Mouse (Mus musculus) kidney, postnatal 10 days (tissue): ENCODE data around the gene Bfsp2.

Experiments used
- DNase-seq: peaks from one replicate; pipeline ENCODE4 v3.0.0; 2021; ENCODE audit warnings: mixed read lengths

Bfsp2 gene

DNA sequence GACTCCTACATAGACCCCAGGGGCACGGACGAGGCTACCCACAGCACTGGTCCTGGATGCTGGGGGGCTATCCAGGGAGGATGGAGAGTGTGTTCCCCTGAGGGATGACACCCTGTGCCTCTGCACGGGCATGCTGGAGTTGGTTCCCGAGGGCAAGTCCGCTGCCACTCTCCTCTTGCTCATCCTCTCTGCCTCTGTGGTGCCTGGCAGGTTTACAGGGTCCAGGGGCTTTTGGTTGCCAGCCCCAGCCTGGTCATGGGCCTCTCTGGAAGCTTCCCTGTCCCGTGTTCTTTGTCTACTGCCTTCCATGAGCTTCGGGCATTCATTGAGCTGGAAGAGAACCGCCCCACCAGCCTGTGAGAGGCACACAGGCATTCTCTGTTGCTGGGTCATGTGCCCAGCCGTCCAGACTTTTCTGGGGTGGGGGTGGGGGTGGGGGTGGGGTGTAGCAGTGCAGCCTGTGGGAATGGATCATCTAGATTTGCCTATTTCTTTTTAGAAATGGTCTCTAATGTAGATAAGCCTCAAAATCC is at the start of gene Bfsp2:
Gene Bfsp2 (minus strand): TSS at position 377 of the 533 bp plus-strand sequence.
- no peak for DNase-seq

DNA sequence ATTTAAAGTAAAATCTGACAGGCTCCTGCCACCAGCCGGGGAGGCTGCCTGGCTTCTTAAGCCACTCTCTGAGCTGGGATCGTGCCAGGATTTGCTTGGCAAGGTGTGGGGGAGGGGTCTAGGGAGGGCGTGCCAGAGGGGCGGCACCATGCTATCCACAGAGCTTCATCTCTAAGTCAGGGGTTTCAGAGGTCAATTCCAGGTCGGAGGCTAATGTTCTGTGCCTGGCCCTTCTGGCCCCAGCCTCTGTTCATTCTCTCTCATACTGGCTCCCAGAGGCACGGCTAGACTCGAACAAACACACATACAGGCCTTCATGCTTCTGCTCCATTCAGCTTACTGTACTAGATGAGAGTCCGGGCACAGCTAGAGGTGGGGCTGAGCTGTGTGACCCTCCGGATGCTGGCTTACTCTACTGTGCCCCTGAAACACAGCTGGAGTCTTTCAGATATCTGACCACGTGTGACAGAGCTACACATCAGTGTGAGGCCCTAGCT is 44.9 kb upstream of the Bfsp2 start:
- peak; percentile 31 for DNase-seq

DNA sequence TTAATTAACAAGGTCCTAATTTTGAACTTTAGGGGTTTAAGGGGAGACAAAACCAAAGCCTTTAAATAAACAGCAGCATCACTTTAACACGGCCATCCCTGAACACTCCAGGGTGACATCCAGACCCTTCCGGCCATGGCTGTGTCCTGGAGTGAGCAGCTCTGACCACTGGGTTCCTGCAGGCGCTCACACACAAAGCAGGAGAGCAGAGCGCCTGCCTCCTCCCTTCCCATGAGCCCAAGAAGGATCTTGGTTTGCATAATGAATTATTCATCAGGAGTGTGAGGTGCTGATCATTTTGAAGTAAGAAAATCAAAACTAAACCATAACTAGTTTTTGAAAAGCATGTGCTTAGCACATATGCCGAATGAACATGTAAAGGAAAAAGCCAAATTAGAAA is 44.4 kb upstream of the Bfsp2 start:
- peak; percentile 14 for DNase-seq

DNA sequence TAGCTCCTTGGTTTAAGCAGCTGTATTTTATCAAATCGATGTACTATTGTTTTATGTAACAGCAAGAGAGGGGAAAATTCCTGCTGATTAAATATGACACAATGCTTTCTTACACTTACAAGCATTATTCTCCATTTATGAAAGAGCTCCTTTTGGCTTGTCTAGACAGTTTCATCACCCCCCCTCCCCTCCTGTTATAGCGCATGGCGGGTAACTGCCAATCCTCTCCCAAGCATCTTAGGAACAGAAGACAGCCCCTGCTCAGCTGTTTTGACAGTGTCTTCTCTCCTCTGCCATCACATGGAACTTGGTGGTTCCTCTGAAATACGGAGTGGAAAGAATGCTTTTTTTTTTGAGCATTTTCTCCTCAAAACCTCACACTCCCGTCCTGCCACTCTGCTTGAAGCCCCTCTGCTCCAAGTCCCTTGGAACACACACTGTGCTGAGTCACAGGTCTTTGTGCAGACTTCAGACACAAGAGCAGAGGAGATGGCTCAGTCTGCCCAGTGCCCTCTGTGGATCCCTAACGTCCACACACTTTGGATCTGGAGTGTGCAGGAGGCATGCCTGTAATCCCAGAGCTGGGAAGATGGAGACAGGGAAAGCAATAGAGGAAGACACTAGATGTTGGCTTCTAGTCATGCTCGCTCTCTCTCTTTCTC is 43.7 kb upstream of the Bfsp2 start:
- DNase-seq, result no peak

DNA sequence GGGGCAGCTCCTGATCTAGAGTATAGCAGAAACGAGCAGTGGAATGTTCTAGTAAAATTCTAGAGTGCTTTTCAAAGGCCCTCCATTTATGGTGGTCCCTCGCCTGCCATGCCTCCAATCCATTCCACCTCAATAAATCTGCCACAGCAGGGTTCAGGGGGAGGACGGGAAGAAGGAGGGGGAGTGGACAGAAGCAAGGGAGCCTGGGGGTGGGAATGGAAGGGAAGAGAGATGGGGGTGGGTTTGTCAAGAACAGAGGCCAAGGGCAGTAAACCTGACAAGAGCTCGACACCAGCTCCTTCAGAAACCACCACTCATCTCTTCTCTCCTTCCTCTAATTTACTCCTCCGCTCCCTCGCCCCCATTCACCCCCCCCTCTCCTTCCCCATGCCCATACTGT is 42.8 kb upstream of the Bfsp2 start:
- DNase-seq, result peak; percentile 15

DNA sequence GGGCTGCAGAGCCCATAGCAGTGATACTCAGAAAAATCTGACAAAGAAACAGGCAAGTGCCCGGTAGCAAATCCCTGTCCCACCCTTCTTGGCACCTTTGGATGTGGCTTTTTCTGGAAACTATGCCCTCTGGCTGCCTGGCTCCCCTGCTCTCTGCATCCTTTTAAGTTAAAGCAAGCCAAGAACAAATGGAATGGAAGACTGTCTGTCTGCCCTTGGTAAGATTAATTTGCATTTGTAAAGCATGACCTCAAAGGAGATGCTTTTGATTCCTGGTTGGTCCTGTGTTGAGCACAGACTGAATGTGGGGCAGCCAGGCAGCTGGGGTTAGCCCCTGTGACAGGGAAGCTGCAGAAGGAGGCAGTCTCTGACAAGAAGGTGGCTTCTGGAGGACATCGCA is 33.7 kb upstream of the Bfsp2 start:
- no peak for DNase-seq

DNA sequence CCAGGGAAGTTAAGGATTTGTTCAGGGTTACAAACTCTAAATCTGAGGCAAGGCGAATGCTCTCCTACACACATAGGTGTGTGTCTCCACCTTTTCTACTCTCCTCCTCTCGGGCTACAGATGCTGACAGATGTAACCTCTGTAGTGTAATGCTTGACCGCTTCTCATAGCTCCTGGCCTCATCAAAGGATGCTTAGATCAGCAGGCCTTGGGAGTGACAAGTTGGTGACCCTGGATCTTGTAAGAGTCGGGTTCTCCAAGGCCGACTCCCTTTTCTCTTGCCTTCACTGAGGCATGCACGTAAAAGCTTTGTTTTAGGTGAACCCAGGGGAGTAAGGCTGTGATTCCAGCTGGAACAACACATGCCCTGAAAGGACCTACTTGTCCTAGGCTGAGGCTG is 32.0 kb upstream of the Bfsp2 start:
- no peak for DNase-seq

DNA sequence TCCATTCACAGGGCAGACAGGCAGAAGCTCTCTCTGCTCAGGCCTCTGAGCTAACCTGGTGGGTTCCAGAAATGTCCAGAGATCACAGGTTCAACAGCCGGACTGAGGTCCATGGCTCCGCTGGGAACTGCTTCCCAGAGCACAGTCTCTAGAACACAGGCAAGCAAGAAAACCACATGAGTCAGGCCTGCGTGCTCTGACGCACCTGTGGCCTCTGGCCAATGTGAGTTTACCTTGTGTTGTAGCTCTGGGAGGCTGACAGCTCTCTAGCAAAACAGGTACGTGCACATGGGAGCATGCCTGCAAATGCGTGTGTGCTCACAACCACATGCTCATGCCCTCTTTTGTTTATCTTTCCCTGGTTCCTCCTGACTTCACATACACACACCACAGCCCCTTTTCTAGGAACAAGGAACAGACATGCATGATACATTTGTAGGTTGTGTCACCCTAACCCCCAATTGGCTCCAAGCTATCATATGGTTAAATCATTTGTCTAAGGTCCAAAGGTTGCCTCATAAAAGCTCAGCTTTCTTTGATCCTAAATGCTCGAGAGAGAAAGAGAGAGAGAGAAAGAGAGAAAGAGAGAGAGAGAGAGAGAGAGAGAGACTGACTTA is 26.9 kb upstream of the Bfsp2 start:
- peak; percentile 21 for DNase-seq

DNA sequence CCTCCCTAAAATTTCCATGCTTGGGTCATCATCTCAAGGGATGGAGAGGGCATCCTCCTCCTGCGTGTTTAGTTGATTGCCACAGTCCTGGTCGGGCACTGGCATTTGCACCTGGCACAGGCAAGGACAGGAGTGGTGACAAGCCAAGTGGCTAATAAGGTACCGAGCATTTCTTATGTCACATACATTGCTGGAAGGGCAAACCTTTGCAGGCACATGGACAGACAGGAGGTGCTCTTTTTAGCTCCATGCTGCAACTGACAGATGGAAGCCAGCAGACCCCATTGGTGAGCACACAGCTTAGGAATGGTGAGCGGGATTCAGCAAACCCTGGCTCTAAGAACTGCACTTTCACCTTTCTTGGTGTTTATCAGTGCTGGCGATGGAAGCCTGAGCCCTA is 24.8 kb upstream of the Bfsp2 start:
- DNase-seq, result no peak

DNA sequence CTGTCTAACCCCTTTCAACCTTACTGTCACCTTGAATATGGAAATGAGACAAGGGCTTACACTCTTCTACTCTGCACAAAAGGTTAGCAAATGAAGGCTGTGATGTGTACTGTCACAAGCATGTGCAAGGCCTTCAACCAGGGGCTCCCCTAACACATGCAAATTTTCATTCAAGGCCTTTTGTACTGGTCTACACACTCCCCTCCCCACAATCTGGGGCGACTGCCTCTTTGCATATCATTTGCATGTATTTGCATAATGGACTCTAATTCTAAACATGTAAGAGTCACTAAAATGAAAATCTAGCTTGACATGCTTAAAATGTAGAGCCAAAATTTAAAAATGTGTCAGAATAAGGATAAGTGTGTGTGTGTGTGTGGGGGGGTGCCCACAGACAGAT is 24.4 kb upstream of the Bfsp2 start:
- DNase-seq, result no peak

DNA sequence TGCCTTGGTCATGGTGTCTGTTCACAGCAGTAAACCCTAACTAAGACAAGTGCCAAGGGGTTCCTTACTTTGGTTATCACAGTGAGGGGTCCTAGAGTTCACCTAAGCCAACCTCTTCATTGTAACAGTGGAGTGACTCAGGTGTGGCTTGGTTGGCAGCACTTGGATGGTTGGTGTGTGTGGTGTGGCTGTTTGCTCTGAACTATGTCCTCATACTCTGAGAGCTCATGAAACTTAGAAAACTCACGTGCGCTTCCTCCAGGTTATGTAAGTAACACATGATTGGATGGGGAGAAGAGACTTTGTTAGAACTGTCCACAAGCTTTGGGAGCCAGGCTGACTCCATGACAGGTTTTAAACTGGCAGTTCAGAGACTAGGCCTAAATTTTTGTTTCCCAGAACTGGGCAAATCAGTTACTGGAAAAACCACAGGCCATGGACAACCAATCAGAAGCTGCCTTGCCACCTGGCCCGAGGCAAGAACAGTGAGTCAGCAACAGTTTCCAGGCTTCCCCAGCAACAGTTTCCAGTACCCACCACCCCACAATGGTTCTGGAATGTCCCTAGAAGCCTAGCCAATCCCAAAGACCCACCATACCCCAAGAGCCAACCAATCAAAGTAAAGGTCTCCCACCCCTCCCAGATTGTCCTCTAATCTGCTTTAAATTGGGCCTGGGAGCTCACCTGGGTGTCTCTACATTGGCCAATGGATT is 23.5 kb upstream of the Bfsp2 start:
- no peak for DNase-seq

DNA sequence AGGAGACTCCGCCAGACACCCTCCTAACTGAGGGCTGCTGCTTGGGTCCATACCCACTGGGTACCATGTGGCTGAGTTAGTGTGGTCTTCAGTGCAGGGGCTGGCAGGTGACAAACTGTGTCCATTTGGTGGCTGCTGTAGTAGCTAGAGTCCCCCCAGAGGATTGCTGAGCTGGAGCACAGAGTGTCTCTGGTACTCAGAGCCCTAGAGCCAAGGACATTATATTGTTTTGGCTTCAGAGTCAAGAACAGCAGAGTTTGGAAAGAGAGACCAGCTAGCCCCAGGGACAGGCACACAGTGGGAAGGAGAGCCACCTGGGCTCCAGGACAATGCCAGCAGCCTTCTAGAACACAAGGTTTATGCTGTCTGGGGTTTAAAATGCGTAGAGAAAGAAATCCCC is 22.4 kb upstream of the Bfsp2 start:
- DNase-seq, result no peak

DNA sequence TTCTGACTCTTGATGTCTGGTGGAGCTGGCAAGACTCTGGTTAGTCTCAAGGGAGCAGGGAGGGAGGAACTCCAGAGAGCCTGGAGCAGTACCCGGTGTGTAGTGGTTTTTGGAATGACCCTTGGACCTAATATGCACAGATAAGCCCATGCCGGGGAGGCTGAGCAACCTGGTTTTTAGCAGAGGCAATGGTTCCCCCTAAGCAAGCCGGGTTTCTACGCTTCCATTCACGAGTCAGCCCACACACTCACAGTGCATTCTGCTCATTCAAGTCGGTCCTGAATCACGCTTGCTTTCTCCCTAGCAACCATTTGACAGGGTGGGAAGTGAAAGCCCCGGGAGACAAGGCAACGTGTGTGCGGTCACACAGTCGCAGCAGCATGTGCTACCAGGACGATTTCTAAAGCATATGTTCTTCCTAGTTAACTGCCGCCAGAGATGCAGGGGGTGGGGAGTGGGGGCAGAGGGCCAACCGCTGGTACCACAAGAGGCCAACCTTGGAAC is 21.7 kb upstream of the Bfsp2 start:
- no peak for DNase-seq

DNA sequence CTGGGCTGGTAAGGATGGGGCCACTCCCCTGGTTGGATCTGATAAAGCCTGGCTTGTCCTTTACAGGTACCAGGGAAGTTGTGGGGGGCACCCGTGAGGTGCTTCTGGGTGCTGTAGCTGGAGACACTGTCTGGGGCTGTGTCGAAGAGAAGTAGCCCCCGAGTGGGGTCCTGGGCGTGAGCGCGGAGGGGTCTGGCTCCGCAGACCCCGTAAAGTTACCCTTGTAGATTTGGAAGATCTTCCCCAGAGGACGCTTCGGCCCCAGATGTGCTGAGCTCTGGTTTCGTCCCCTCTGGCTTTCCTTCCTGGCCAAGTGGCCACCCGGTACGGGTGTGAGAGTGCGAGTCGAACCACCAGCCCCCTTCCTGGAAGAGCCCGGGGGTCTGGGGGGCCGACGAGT is 19.1 kb upstream of the Bfsp2 start:
- no peak for DNase-seq

DNA sequence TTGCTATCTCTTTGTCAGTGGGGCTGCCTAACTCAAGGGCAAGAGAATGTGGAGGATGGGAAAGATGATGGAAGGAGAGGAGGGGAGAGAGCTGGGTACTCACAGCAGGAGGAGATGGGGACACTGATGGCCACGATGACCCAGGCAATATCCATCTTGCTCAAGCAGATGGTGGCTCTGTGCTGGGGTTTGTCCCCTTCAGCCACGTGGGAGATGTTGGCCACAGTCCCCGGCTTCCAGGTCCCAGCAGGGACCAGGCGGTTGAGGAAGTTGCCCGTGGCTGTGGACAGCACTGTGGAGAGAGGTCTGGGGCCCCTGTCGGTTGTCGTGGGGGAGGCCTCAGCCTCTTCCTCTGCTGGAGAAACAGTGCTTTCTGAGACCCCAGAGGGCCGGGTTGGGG is 18.5 kb upstream of the Bfsp2 start:
- DNase-seq, result no peak

DNA sequence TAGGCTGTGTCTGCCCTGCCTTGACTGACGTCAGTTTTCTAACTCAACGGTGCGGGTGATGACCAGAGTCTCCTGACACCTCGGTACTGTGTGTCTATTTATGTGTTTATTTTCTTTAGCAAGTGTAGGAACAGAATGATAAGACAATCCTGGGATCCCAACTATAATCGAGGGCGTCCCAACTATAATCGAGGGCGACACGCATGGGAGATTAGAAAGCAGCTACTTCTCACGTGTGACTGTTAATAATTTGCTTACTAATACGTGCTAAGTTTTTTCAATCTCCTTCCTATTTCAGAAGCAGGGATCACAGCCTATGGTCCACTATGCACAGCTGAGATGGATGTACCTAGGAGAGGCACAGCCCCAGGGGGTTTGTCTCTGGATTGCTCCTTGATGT is 15.2 kb upstream of the Bfsp2 start:
- DNase-seq, result no peak

DNA sequence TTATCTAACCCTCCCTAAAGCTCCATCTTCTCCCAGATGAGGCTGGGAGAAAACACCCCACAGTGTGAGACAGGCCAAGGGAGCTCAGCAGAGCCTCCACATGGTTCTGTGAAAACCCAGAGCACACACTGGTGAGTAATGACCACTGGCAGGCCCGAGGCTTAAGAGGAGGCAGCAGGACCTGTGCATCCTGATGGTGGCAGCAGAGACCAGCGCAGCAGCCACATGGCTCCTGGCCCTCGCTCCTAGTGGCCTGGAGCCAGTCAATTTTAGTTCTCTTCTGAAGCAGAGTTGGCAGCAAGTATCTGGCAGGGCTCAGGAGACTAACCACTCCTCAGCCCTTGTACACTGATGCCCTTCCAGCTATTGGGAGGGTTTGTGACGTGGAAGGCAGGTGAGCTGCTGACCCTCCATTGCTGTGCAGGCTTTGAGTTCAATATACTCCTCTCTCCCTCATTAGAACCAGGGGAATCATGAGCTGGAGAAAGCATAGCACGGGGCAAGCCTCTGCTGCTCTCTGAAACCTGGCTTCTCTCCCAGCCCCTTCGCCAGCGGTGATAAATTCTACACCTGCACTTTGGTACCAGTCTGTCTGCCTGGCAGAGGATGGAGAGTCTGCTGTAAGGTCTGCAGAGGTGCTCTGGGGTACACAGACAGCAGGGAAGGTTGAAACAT is 14.3 kb upstream of the Bfsp2 start:
- DNase-seq, result peak; percentile 89

DNA sequence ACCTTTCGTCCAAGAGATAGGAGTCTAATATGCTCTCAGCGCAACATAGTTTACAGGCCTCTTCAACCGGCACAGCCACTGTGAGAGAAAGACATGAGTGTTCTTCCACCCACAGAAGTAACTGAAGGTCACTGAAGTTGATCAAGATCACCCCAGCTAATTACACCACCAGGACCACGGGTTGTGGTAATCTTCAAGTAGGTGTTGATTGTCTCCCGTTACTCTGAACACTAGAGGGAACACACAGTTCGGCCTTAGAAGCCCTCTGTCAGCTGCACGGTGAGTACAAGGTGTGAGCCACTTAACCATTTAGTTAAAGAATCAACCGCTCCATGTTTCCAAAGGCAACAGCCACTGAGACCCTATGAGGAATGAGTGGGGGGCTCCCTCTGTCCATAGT is 11.8 kb upstream of the Bfsp2 start:
- DNase-seq, result no peak

DNA sequence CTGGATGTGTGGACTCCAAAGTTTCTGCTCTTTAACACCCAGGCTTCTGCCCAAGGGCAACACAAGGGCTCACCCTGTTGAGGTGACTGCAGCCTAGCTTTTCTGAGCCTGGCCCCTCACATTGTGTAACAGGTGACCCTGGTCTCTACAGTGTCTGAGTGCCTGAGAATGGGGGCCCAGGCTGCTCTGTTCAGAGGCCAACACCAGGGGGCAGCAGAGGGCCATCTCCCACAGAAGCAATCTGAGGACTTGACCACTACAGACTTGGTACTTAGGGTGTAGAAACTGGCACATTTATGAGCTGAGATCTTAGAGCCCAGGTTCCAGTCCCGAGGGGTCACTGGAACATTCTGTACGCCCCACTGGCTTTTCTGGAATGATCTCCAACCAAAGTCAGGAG is 10.2 kb upstream of the Bfsp2 start:
- peak; percentile 90 for DNase-seq

DNA sequence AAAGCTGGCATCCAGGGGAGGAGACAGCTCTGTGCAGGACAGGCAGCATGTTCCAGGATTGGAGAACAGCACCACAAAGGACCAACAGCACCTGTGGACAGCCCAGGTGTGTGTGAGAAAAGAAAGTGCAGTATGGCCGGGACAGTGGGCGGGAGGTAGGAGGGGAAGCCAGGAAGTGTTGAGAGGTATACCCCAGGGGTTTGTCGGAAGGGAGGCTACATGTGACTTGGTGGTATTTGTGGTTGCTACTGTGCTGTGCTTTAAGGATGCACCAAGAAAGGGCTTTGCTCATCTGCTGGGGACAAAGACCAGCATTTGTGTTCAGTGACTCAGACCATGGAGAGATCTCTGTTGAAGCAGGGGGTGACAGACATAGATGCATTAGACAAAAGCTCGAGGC is 9.7 kb upstream of the Bfsp2 start:
- no peak for DNase-seq

DNA sequence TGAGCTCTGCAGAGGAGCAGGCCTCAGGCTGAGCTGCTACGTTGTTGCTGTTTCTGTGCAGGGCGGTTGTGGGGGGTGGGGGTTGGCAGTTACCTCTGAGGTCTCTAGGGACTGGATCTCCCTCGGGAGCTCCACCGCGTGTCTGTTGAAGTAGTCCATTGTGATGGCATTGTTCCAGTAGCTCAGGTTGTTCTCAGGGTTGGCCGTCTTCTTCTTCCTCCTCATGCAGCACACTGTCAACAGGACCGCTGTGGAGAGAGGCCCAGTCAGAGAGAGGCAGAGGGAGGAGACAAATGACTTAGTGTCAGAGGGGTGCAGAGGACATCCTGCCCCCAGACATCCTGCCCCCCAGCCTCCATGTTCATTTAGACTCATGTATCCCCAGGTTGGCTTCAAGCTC is 8.9 kb upstream of the Bfsp2 start:
- peak; percentile 34 for DNase-seq

DNA sequence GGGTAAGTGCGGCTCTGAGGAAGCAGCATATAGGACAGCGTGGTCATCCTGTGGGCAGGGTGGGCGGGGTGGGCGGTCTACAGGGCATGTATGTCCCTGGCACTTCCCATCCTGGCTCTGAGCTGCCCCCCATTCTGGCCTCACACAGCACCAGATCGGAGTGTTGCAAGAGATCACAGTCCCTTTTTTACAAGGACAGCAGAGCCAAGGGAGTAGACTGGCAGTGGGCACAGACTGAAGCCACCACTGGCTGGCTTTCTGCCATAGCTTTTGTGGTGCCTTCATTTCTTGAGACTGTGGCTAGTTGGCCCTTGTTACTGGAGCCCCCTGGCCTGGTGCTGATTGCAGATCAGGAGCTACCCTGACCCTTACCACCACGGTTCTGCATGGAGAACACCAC is 6.0 kb upstream of the Bfsp2 start:
- DNase-seq, result no peak

DNA sequence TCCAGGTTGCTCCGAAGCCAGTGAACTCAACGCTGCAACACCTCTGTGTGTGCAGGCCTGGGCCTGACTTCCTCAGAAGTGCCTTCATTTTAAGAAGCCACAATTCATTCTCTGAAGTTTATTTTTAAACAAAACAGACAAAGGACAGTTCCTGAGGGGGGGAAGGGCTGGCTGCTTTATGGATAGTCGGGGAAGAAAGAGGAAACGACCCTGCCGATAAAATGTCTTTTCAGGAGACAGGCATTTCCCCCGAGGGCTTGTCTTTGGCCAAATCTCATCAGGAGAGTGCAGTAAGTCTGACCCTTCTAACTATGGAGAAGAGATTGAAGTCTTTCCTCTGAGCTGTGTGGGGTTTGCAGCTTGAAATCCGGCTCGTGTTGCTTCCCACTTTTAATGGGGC is 5.4 kb upstream of the Bfsp2 start:
- peak; percentile 74 for DNase-seq
